In the genomic region with DNA sequence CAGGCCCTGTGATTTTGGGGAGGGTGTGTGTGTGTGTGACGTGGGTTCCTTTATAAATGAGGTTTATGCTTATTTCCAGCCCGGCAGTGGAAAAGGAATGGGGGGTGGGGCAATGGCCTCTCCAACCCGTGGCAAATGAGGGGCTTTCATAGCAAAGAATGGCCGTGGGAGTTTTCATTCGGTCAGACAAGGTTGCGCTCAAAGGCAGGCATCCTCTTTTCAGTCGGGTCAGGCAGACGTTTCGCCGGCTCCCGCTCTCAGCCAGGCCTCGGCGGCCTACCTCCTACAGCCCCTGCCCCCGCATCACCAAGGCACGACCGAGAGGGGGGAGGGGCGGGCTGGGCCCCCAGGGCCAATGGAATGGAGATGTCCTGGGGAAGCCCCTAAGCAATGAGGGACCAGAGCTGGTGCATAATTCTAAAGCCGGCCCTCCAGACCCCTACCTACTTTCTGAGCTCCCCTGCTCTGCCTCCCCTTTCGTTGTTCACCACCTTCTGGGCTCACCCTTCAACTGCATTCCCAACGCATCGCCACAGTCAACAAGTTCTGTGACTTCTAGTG, we compare ENCODE assay signal across 10 mouse cellular contexts. TPM values are rescaled to one million over a fixed set of nuclear protein-coding genes. Genes with fewer than 3 reads are reported as not detected.
A peak's percentile ranks its signal among the peaks of the same experiment; 100 is the strongest.
DNase-seq lines count a peak whose midpoint lies in the region; ATAC-seq lines count a peak whose summit lies in the region.
"Had no signal": no experiment of that assay in that cellular context is flagged by ENCODE, and none has a peak within 500 bp of the region (broad histone marks: within the 10 kb centered on the region; RNA-seq: fewer than 3 reads in every experiment).

No protein-coding gene starts in this region.

- peaks cover 92% of the 10 kb centered on the region for H3K27me3 ChIP-seq in heart, embryonic 14.5 days (ENCODE audit: control insufficient read depth, insufficient read depth, low read length)
- peaks cover 72% of the 10 kb centered on the region for H3K27me3 ChIP-seq in embryonic facial prominence, embryonic 12.5 days
- peaks cover 41% of the 10 kb centered on the region for H3K27me3 ChIP-seq in limb, embryonic 11.5 days (ENCODE audit: control insufficient read depth, insufficient read depth, low read length)
- H3K27me3 ChIP-seq in neural tube, embryonic 15.5 days (replicated peaks), result peaks cover 71% of the 10 kb centered on the region

- H3K4me3 ChIP-seq in heart, embryonic 14.5 days (ENCODE audit: control insufficient read depth in 1 of 2, insufficient read depth in 1 of 2, low read depth in 1 of 2, low read length in 2 of 2), result peak overlapping the region; percentile 10 to 33; a peak in 2 of 4 replicates
- H3K4me3 ChIP-seq in embryonic facial prominence, embryonic 12.5 days, result 0 out of 2 replicates have a peak overlapping the region, but pooled peaks have one; percentile 31
- H3K4me3 ChIP-seq in limb, embryonic 11.5 days (ENCODE audit: low read depth, low read length), result peak overlapping the region; percentile 3; the same call in 1 of the 2 replicates
- no peak overlapping the region for H3K4me3 ChIP-seq in neural tube, embryonic 15.5 days (replicated peaks)

- ATAC-seq in heart, embryonic 14.5 days (ENCODE audit: insufficient number of reproducible peaks, insufficient read depth, low FRiP score, low read depth), result no peak
- ATAC-seq in embryonic facial prominence, embryonic 12.5 days (ENCODE audit: insufficient number of reproducible peaks, insufficient read depth, low FRiP score, low TSS enrichment), result no peak
- ATAC-seq in limb, embryonic 11.5 days (ENCODE audit: insufficient number of reproducible peaks, low FRiP score, low TSS enrichment, low read depth), result no peak
- no peak for ATAC-seq in neural tube, embryonic 15.5 days (ENCODE audit: low FRiP score)

- no peak for DNase-seq in heart, postnatal 4 days
- peak; percentile 71 for DNase-seq in limb, embryonic 11.5 days (ENCODE audit: low spot score)
- no peak for DNase-seq in gastrocnemius, adult 18-20 months (ENCODE audit: low spot score)
- DNase-seq in lung, postnatal 36 days, result no peak
- DNase-seq: cerebellum, adult 18-20 months; right cerebral cortex, adult 18-20 months had no signal

- H3K9ac ChIP-seq in heart, embryonic 14.5 days (ENCODE audit: low read length), result 0 out of 2 replicates have a peak overlapping the region, but pooled peaks have one; percentile 25
- H3K9ac ChIP-seq in embryonic facial prominence, embryonic 12.5 days, result 0 out of 2 replicates have a peak overlapping the region, but pooled peaks have one; percentile 1
- H3K9ac ChIP-seq in limb, embryonic 11.5 days (ENCODE audit: low read length), result peak overlapping the region; percentile 30; the same call in 1 of the 2 replicates
- H3K9ac ChIP-seq in neural tube, embryonic 15.5 days (replicated peaks), result no peak overlapping the region

- peak overlapping the region in 1 of 2 experiments; percentile 34; a peak in 1 of 4 replicates for H3K27ac ChIP-seq in heart, embryonic 14.5 days (replicated peaks in 1 of 2; ENCODE audit: control insufficient read depth in 1 of 2, insufficient read depth in 1 of 2, low read depth in 2 of 2, low read length in 2 of 2)
- H3K27ac ChIP-seq in embryonic facial prominence, embryonic 12.5 days, result peak overlapping the region; percentile 62
- H3K27ac ChIP-seq in limb, embryonic 11.5 days (replicated peaks; ENCODE audit: low read depth, low read length), result peak overlapping the region; percentile 56
- H3K27ac ChIP-seq in neural tube, embryonic 15.5 days (replicated peaks), result no peak overlapping the region
- H3K27ac ChIP-seq: macrophage had no signal

- H3K36me3 ChIP-seq in heart, embryonic 14.5 days (ENCODE audit: control insufficient read depth, insufficient read depth, low read length), result no peaks in the 10 kb centered on the region
- H3K36me3 ChIP-seq in embryonic facial prominence, embryonic 12.5 days, result no peaks in the 10 kb centered on the region
- no peaks in the 10 kb centered on the region for H3K36me3 ChIP-seq in limb, embryonic 11.5 days (ENCODE audit: control insufficient read depth, insufficient read depth, low read length)
- H3K36me3 ChIP-seq in neural tube, embryonic 15.5 days, result no peaks in the 10 kb centered on the region

- H3K9me3 ChIP-seq in heart, embryonic 14.5 days (ENCODE audit: control insufficient read depth, low read length), result no peaks in the 10 kb centered on the region
- no peaks in the 10 kb centered on the region for H3K9me3 ChIP-seq in embryonic facial prominence, embryonic 12.5 days
- H3K9me3 ChIP-seq in limb, embryonic 11.5 days (ENCODE audit: control insufficient read depth, low read length), result no peaks in the 10 kb centered on the region
- no peaks in the 10 kb centered on the region for H3K9me3 ChIP-seq in neural tube, embryonic 15.5 days (replicated peaks)

- WGBS in heart, embryonic 14.5 days, result 9% methylated on average over 18 of the region's 21 CpGs
- WGBS in embryonic facial prominence, embryonic 12.5 days, result 2% methylated on average over 20 of the region's 21 CpGs
- WGBS in limb, embryonic 11.5 days, result 1% methylated on average over 20 of the region's 21 CpGs
- WGBS in neural tube, embryonic 15.5 days, result 1% methylated on average over 21 of the region's 21 CpGs

- H3K4me2 ChIP-seq in heart, embryonic 14.5 days (ENCODE audit: low read length), result peak overlapping the region; percentile 64
- peak overlapping the region; percentile 46 for H3K4me2 ChIP-seq in embryonic facial prominence, embryonic 12.5 days (replicated peaks)
- H3K4me2 ChIP-seq in limb, embryonic 11.5 days (ENCODE audit: low read depth, severe bottlenecking), result peak overlapping the region; percentile 47; the same call in 1 of the 2 replicates
- H3K4me2 ChIP-seq in neural tube, embryonic 15.5 days, result peak overlapping the region; percentile 25

- H3K4me1 ChIP-seq in heart, embryonic 14.5 days (ENCODE audit: control insufficient read depth in 2 of 2, insufficient read depth in 2 of 2, low read length in 2 of 2), result peaks cover 9 to 25% of the 10 kb centered on the region in 2 experiments; a peak in 2 of 4 replicates
- H3K4me1 ChIP-seq in embryonic facial prominence, embryonic 12.5 days, result peaks cover 20% of the 10 kb centered on the region
- peaks cover 17% of the 10 kb centered on the region for H3K4me1 ChIP-seq in limb, embryonic 11.5 days (ENCODE audit: control insufficient read depth, insufficient read depth, low read length)
- H3K4me1 ChIP-seq in neural tube, embryonic 15.5 days, result peaks cover 39% of the 10 kb centered on the region

RNA-seq across cellular contexts. Expression of a gene that starts 8.4 kb away (rescaled TPM):
- polyA plus RNA-seq in heart, embryonic 14.5 days (2014; fragmentation: Nextera tagmentation; extraction: Ambion mirVana), result 2.8 and 3.0 TPM in 2 replicates
- total RNA-seq in heart, postnatal 4 days (2021), result under 1 TPM; 0.55 to 0.86 TPM
- 30.8 and 34.2 TPM in 2 replicates for polyA plus RNA-seq in embryonic facial prominence, embryonic 12.5 days (2016; fragmentation: Nextera tagmentation; extraction: Ambion mirVana)
- polyA plus RNA-seq in limb, embryonic 11.5 days (2014; fragmentation: Nextera tagmentation; extraction: Ambion mirVana), result 35.6 and 40.3 TPM in 2 replicates
- polyA plus RNA-seq in neural tube, embryonic 15.5 days (2015; fragmentation: Nextera tagmentation; extraction: Ambion mirVana), result 0.82 and 0.88 TPM in 2 replicates
- total RNA-seq in gastrocnemius, adult 18-20 months (2021), result not detected
- polyA plus RNA-seq: macrophage had no signal
